Mouse (Mus musculus) CD8-positive naive resting alpha-beta T cell, adult 2 months (primary cell): ENCODE measurements around the gene Ap1s3.

ENCODE experiments used
- DNase-seq, 2 experiments: peaks; one replicate each; pipeline ENCODE4 v3.0.0; 2022; ENCODE audit warnings: low read depth in 2 of 2, low spot score in 2 of 2

Gene Ap1s3

GRCm38 (mm10) chr1:79671543-79672337, at the start of gene Ap1s3:
Gene Ap1s3, minus strand, starts transcription at chr1:79671972.
- peak; percentile 58 to 68 for DNase-seq

- DNase-seq = no peak
Observed at GRCm38 (mm10) chr1:79714152-79714923, 42.6 kb upstream of the Ap1s3 start.

GRCm38 (mm10) chr1:79713081-79713480, 41.3 kb upstream of the Ap1s3 start:
- DNase-seq = no peak

- peak; percentile 22 to 30 for DNase-seq
Observed at GRCm38 (mm10) chr1:79711147-79712126, 39.7 kb upstream of the Ap1s3 start.

- no peak for DNase-seq
Observed at GRCm38 (mm10) chr1:79710678-79711077, 38.9 kb upstream of the Ap1s3 start.

GRCm38 (mm10) chr1:79710216-79710615, 38.4 kb upstream of the Ap1s3 start:
- no peak for DNase-seq

GRCm38 (mm10) chr1:79707383-79707782, 35.6 kb upstream of the Ap1s3 start:
- no peak for DNase-seq

GRCm38 (mm10) chr1:79706707-79707106, 34.9 kb upstream of the Ap1s3 start:
- DNase-seq = no peak

- no peak for DNase-seq
Observed at GRCm38 (mm10) chr1:79704672-79705071, 32.9 kb upstream of the Ap1s3 start.

- no peak for DNase-seq
Observed at GRCm38 (mm10) chr1:79703520-79703919, 31.7 kb upstream of the Ap1s3 start.

- no peak for DNase-seq
Observed at GRCm38 (mm10) chr1:79698506-79698905, 26.7 kb upstream of the Ap1s3 start.

- DNase-seq = no peak
Observed at GRCm38 (mm10) chr1:79697382-79697781, 25.6 kb upstream of the Ap1s3 start.

GRCm38 (mm10) chr1:79696933-79697332, 25.2 kb upstream of the Ap1s3 start:
- DNase-seq = no peak

GRCm38 (mm10) chr1:79692482-79692881, 20.7 kb upstream of the Ap1s3 start:
- DNase-seq = no peak

GRCm38 (mm10) chr1:79687254-79687653, 15.5 kb upstream of the Ap1s3 start:
- DNase-seq = no peak

GRCm38 (mm10) chr1:79684027-79684426, 12.3 kb upstream of the Ap1s3 start:
- DNase-seq = no peak

GRCm38 (mm10) chr1:79682936-79683335, 11.2 kb upstream of the Ap1s3 start:
- DNase-seq = no peak

GRCm38 (mm10) chr1:79680777-79681176, 9.0 kb upstream of the Ap1s3 start:
- no peak for DNase-seq

GRCm38 (mm10) chr1:79678117-79678684, 6.4 kb upstream of the Ap1s3 start:
- no peak for DNase-seq

- DNase-seq = no peak
Observed at GRCm38 (mm10) chr1:79675716-79676115, 3.9 kb upstream of the Ap1s3 start.

- peak in 1 of 2 experiments; percentile 19 for DNase-seq
Observed at GRCm38 (mm10) chr1:79671196-79671542, 603 bp downstream of the Ap1s3 start.
